1 mouse cellular context compared by ENCODE assay signal in the genomic region with DNA sequence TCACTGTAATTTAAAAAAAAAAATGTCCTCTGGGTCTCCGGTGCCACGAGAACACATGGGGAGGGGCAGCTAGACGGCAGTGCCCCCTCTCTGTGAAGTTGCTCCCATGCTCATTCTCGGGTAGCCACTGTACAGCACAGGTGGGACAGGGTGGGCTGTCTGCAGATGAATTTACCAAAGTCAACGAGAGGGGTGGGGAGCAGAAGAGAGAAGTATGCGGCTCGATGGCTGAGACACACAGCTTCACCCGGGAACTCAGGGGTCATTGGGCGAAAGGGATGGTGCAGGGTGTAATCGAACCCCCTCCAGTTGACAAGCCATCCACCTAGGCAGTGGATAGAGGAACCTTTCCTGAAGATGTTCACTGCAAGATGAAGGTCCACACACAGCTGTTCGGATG.
TF ChIP-seq lines count a peak whose summit lies in the region.

No protein-coding gene starts in this region.

TF ChIP-seq in CH12.LX, 34 proteins besides CTCF, POLR2A, EP300 and RAD21 (continued from another document):
- TF ChIP-seq ELF1 (IDR thresholded peaks at IDR 0.05; ENCODE audit: low read depth, low read length): no peak
- no peak; the same call in 1 of the 2 replicates for TF ChIP-seq MAX (IDR thresholded peaks at IDR 0.05; ENCODE audit: low read length)
- peak; percentile 11; the same call in 1 of the 2 replicates for TF ChIP-seq TCF12 (IDR thresholded peaks at IDR 0.05; ENCODE audit: low read depth, low read length)
- no peak for TF ChIP-seq PAX5 (IDR thresholded peaks at IDR 0.05; ENCODE audit: low read length)
- no peak for TF ChIP-seq NELFE (IDR thresholded peaks at IDR 0.05; ENCODE audit: low read depth, low read length)
- no peak for TF ChIP-seq HCFC1 (IDR thresholded peaks at IDR 0.05; ENCODE audit: low read depth, low read length)
